Mouse (Mus musculus): ENCODE results near the gene Calcrl.

Gene Calcrl

DNA sequence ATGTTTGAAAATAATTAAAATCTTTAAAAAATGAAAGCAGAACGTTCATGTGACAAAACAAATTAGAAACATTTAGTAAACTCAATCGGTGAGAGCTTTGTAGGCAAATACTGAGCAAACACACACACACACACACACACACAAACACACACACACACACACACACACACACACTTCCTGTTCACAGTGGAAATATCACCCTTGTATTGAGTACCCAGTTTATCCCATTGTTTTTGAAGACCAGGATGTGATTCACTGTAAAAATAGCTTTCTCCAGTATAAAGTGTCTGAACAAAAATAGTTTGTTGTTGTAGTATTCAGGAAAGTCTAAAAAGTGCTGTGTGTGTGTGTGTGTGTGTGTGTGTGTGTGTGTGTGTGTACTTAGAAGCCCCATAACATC lies 130.1 kb downstream of the Calcrl start:
- DNase-seq = no peak

DNA sequence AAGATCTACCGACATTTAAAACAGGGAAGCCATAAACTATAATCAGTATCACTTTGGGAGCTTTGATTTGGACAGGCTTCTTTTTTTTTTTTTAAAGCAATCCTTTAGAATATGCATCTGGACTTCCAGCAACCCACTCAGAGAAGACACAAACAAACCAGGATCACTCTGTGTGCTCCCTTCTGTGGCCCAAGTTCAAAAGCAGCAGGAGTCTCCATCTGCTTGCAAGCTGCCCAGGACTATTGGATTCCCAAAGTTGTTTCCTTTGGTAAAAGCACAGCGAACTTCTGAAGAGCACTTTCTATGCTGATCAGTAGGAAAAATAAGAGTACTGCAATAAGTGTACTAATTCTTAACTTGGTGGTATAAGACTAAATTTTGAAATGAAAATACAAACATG lies 130.6 kb downstream of the Calcrl start:
- no peak for DNase-seq

DNA sequence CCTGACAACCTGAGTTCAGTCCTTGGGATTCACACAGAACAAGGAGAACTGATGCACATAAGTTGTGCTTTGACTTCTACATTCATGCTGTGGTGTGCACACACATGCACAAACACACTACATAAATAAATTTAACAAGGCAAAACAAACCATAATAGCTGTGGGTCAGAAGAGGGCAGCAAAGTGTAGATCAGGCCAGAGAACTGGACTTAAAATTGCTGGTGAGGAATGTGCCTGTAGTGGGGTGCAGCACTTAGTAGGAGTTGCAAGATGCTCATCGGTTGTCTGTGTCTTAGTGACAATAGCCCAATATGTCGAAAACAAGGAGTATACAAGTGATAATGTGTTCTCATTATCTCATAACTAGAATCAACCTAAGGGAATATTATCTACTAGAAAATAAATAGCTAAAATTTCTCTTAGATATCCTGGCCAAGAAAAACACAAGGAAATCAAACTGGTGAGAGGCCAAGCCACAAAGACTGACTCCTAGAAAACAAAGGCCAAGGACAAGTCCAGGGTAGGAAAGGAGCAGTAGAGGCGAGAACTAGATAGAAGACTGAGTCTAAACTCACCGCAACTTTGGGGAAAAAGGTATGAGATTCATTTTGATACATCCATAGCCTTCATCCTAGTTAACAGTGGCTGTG lies 132.7 kb downstream of the Calcrl start:
- no peak for DNase-seq

DNA sequence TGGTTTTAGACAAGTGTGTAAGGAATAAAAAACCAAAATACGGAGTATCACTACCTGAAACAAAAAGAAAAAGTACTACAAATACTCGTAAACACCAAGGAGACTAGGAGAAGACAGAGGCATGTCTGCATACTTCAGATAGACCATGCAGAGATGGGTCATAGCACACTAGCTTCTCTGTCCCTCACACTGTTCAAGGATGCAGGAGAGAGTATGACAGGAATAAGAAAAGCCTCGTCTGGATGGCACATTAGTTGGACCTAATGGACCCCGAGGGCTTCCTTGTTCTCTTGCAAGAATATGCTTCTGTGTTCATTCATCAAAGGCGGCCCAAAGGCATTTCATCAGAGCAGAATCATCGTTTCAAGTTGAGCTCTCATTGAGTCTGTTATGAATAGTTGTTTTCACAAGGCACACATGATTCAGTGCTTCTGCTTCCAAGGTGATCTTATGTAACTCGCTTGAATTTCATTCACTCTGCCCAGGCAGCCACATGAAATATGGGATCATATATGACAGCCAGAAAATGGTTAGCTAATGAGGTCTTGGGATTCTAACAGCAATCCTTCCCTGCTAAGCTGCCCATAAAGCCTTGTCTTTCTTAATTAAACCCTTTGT lies 136.2 kb downstream of the Calcrl start:
- peak; percentile 1 for DNase-seq

Measured in right cerebral cortex, adult 18-20 months (tissue).